Mouse (Mus musculus) megakaryocyte, embryonic 14.5 days (primary cell): ENCODE measurements around the gene Ptpn12.

ENCODE experiments used
- FLI1 ChIP-seq: IDR thresholded peaks from 2 replicates; pipeline ENCODE4 v1.6.1; 2012; ENCODE audit warnings: low read length, inconsistent platforms, mixed read lengths
- GATA1 ChIP-seq: IDR thresholded peaks from 3 replicates; pipeline ENCODE4 v1.6.1; 2012; ENCODE audit warnings: mixed read lengths, low read length, inconsistent platforms, borderline replicate concordance

DNA sequence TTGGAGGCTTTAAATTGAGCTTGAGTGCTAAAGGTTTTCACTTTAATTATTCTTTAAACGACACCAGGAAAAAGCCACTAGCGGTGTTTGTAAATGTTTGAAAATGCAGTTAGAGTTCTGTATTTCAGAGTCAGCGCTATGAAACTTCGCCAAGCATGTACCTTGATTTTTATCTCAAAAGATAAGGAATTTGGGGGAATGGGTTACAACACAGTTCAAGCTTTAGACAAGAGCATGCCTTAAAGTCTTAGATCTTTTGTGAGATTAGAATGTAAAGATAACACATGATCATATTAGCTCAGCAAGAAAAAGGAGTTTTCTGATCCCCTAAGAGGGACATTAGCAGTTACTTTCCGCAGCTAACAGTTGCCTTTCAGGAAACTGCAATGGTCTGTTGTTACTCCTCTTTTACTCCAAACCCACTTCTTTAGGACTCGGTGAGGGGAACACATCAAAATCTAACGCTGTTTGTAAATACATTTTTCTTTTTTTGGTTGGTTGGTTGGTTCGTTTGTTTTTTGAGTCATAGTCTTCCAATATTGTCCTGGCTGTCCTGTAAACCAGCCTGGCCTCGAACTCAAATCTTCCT, 103.3 kb downstream of the Ptpn12 start:
- TF ChIP-seq GATA1 (no peak), FLI1 (no peak)
